Mouse (Mus musculus): Measurements from ENCODE around the gene Rnf144b.

DNA sequence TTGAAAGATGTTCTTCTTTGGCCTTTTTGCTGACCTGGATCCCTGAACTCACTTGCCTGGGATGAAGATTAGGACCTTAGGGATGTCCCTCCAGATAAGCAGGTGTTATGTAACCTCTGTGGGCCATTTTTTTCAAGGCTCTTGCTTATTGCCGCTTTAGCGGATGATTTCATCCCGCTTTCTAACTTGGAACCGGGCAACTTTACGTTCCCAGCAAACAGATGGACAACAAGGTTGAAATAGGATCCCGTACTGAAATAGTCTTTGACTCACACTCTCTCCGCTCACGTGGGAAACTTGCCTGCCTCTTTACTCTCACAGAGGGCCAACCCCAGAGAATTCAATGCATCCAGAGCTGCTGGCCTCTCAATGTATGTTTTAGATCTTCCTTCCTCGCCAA, 61.3 kb downstream of the Rnf144b start:
- TF ChIP-seq CTCF (IDR thresholded peaks at IDR 0.05; ENCODE audit: borderline replicate concordance, control insufficient read depth, extremely low read depth, insufficient read depth, low read length, poor library complexity) (no peak), POLR2A (IDR thresholded peaks at IDR 0.05; ENCODE audit: control insufficient read depth, extremely low read depth, insufficient read depth, low read length, poor library complexity) (no peak)

Data from thymus, adult 2 months (tissue).